Mouse (Mus musculus): ENCODE measurements around the gene Rptn. TPM values are rescaled to one million over a fixed set of nuclear protein-coding genes. Genes with fewer than 3 reads are reported as not detected.

Gene Rptn
- total and polyA plus RNA-seq, 2 experiments from 2014 or later = not detected

DNA sequence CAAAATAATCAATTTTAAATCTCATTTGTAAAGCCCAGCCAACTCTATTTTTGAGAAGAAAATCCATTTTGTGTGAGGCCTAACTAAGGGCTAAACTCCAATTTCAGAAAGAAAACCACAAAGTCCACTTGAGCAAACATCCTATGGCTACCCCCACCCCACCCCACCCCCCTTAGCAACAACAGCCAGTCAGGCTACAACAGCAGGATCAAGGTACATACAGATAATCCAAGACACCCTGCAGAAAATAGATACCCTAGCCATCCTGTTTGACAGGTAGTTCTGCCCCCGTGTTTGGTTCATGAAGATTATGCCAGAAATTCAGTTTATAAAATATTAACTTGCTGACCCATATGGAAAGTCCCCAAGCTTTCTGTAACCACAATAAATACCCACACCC lies 25.3 kb upstream of the Rptn start:
- no peak overlapping the region for H3K4me3 ChIP-seq (ENCODE audit: low read depth, low read length)
- TF ChIP-seq EP300 (IDR thresholded peaks at IDR 0.05; ENCODE audit: low read depth) (no peak), CTCF (IDR thresholded peaks at IDR 0.05; ENCODE audit: low read depth) (no peak)
- no peak overlapping the region for H3K4me2 ChIP-seq (ENCODE audit: low read depth, low read length)
- H3K27ac ChIP-seq (ENCODE audit: low read depth) = no peak overlapping the region
- WGBS = 58% methylated on average over 1 of the region's 1 CpGs
- no peaks in the 10 kb centered on the region for H3K27me3 ChIP-seq (ENCODE audit: control insufficient read depth, insufficient read depth, low read length)
- H3K9me3 ChIP-seq (replicated peaks; ENCODE audit: control insufficient read depth, low read length) = no peaks in the 10 kb centered on the region
- no peak overlapping the region for H3K9ac ChIP-seq (replicated peaks; ENCODE audit: low read depth, low read length)
- ATAC-seq (ENCODE audit: insufficient read depth, low read depth) = no peak
- DNase-seq (ENCODE audit: low spot score) = no peak
- H3K4me1 ChIP-seq (ENCODE audit: control insufficient read depth, insufficient read depth) = no peaks in the 10 kb centered on the region
- no peaks in the 10 kb centered on the region for H3K36me3 ChIP-seq (replicated peaks; ENCODE audit: control insufficient read depth, insufficient read depth, low read length)

DNA sequence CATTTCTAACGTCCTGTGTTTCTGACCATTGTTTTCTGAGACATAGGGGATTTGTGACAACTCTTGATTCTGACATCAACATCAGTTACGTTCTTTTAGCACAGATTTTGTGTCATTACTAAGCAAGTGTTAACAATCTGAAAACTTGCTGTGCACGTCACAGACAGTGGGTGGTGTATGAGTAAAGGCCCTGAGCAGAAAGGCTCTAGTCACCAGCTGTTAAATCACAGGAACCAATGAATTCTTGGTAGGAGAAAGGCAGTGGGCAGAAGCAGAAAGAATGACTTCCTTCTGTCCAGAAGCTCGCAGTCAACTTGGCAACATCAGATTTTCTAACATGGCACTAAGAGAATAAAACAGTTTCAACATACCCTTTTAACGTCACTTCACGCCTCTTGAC lies 20.1 kb upstream of the Rptn start:
- H3K9me3 ChIP-seq (replicated peaks; ENCODE audit: control insufficient read depth, low read length) = no peaks in the 10 kb centered on the region
- H3K27ac ChIP-seq (ENCODE audit: low read depth) = no peak overlapping the region
- DNase-seq (ENCODE audit: low spot score) = no peak
- 55% methylated on average over 6 of the region's 6 CpGs for WGBS
- no peaks in the 10 kb centered on the region for H3K36me3 ChIP-seq (replicated peaks; ENCODE audit: control insufficient read depth, insufficient read depth, low read length)
- H3K9ac ChIP-seq (replicated peaks; ENCODE audit: low read depth, low read length) = no peak overlapping the region
- no peak for ATAC-seq (ENCODE audit: insufficient read depth, low read depth)
- no peak overlapping the region for H3K4me3 ChIP-seq (ENCODE audit: low read depth, low read length)
- H3K27me3 ChIP-seq (ENCODE audit: control insufficient read depth, insufficient read depth, low read length) = no peaks in the 10 kb centered on the region
- TF ChIP-seq CTCF (IDR thresholded peaks at IDR 0.05; ENCODE audit: low read depth) = no peak
- TF ChIP-seq EP300 (IDR thresholded peaks at IDR 0.05; ENCODE audit: low read depth) = no peak
- H3K4me2 ChIP-seq (ENCODE audit: low read depth, low read length) = no peak overlapping the region
- no peaks in the 10 kb centered on the region for H3K4me1 ChIP-seq (ENCODE audit: control insufficient read depth, insufficient read depth)

DNA sequence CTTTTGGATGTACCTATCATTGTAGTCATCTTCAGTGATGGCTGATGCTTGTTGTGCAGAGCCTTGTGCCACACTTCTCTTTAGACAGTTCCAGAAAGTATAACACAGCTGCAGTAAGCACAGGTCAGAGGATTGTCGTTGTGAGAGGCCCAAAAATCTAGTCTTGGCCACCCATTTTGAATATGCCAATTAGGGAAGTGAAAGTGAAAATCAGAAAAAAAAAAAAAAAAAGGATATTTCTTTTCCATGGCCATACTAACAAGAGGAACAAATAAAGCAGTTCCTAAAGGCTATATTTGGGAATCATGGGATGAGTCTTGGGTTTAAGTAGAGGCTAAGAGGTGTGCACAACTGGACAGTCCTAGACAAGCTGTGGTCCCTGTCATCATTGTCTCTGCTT lies 18.3 kb upstream of the Rptn start:
- 59% methylated on average over 1 of the region's 1 CpGs for WGBS
- ATAC-seq (ENCODE audit: insufficient read depth, low read depth) = no peak
- no peak for TF ChIP-seq CTCF (IDR thresholded peaks at IDR 0.05; ENCODE audit: low read depth)
- no peak for TF ChIP-seq EP300 (IDR thresholded peaks at IDR 0.05; ENCODE audit: low read depth)
- no peaks in the 10 kb centered on the region for H3K9me3 ChIP-seq (replicated peaks; ENCODE audit: control insufficient read depth, low read length)
- no peak overlapping the region for H3K4me2 ChIP-seq (ENCODE audit: low read depth, low read length)
- no peak overlapping the region for H3K4me3 ChIP-seq (ENCODE audit: low read depth, low read length)
- H3K4me1 ChIP-seq (ENCODE audit: control insufficient read depth, insufficient read depth) = no peaks in the 10 kb centered on the region
- H3K36me3 ChIP-seq (replicated peaks; ENCODE audit: control insufficient read depth, insufficient read depth, low read length) = no peaks in the 10 kb centered on the region
- H3K27ac ChIP-seq (ENCODE audit: low read depth) = no peak overlapping the region
- H3K9ac ChIP-seq (replicated peaks; ENCODE audit: low read depth, low read length) = no peak overlapping the region
- no peaks in the 10 kb centered on the region for H3K27me3 ChIP-seq (ENCODE audit: control insufficient read depth, insufficient read depth, low read length)
- DNase-seq (ENCODE audit: low spot score) = no peak

DNA sequence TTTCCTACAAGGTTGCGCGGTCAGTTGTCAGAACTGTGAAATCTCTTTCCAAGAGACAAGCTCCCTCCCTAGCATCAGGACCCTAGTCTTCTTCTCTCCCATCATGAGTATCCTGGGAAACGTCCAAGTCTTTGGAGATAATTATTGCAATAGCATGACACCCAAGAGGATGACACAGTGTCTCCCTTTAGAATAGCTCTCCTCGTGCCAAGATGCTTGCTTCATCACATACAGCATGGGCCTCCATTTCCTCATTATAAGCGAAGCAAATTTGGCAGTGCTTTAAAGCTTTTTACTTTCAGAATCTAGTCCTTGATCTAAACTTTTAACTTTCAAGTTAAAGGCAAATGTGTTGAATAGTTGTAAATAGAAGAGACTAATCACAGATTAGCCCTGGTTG lies 17.9 kb upstream of the Rptn start:
- Histone ChIP-seq H3K9me3 (replicated peaks; ENCODE audit: control insufficient read depth, low read length) (no peaks in the 10 kb centered on the region), H3K4me3 (ENCODE audit: low read depth, low read length) (no peak overlapping the region), H3K27ac (ENCODE audit: low read depth) (no peak overlapping the region), H3K4me2 (ENCODE audit: low read depth, low read length) (no peak overlapping the region), H3K36me3 (replicated peaks; ENCODE audit: control insufficient read depth, insufficient read depth, low read length) (no peaks in the 10 kb centered on the region), H3K4me1 (ENCODE audit: control insufficient read depth, insufficient read depth) (no peaks in the 10 kb centered on the region), H3K9ac (replicated peaks; ENCODE audit: low read depth, low read length) (no peak overlapping the region), H3K27me3 (ENCODE audit: control insufficient read depth, insufficient read depth, low read length) (no peaks in the 10 kb centered on the region)
- DNase-seq (ENCODE audit: low spot score) (no peak), ATAC-seq (ENCODE audit: insufficient read depth, low read depth) (no peak)
- 71% methylated on average over 5 of the region's 5 CpGs for WGBS
- TF ChIP-seq CTCF (IDR thresholded peaks at IDR 0.05; ENCODE audit: low read depth) (no peak), EP300 (IDR thresholded peaks at IDR 0.05; ENCODE audit: low read depth) (no peak)

DNA sequence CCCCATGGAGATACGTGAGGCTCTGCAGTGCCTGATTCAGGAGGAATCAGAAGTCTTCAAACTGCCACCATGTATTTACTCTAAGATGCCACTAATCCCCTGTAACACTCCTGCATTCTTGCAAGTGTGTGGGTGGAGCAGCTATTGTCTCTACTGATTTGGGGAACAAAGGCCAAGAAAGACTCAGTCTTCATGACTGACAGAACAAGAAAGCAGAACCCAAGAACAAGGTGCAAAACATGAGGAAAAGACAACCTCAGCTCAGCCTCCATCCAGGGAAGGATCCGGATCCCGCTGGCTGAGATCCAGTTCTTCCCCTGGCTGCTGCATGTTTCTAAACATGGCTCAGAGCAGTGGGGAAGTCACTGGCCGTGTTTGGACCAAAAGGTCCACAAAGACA lies 15.4 kb upstream of the Rptn start:
- Histone ChIP-seq H3K36me3 (replicated peaks; ENCODE audit: control insufficient read depth, insufficient read depth, low read length) (no peaks in the 10 kb centered on the region), H3K4me2 (ENCODE audit: low read depth, low read length) (no peak overlapping the region), H3K4me3 (ENCODE audit: low read depth, low read length) (no peak overlapping the region), H3K9me3 (replicated peaks; ENCODE audit: control insufficient read depth, low read length) (no peaks in the 10 kb centered on the region), H3K9ac (replicated peaks; ENCODE audit: low read depth, low read length) (no peak overlapping the region), H3K4me1 (ENCODE audit: control insufficient read depth, insufficient read depth) (no peaks in the 10 kb centered on the region), H3K27ac (ENCODE audit: low read depth) (no peak overlapping the region), H3K27me3 (ENCODE audit: control insufficient read depth, insufficient read depth, low read length) (no peaks in the 10 kb centered on the region)
- no peak for TF ChIP-seq CTCF (IDR thresholded peaks at IDR 0.05; ENCODE audit: low read depth)
- no peak for TF ChIP-seq EP300 (IDR thresholded peaks at IDR 0.05; ENCODE audit: low read depth)
- 49% methylated on average over 4 of the region's 4 CpGs for WGBS
- no peak for DNase-seq (ENCODE audit: low spot score)
- ATAC-seq (ENCODE audit: insufficient read depth, low read depth) = no peak

DNA sequence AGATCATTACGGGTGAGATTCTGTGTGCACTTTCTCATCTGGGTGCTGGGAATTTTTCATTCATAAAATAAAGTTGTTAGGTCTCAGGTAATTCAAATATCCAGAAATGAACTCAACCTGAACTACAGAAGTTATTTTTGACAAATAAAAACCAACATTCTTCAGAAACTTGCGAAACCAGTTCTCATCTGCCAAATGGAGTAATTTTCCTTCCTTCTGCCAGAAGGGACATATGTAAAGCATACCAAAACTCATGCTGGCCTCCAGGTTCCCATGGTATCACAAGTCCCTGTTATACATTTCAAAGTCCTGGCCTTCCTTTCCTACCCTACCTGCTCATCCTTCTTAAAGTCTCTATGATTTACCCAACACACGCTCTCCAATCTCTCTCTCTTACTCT lies 10.4 kb downstream of the Rptn start:
- no peak overlapping the region for H3K4me2 ChIP-seq (ENCODE audit: low read depth, low read length)
- no peaks in the 10 kb centered on the region for H3K27me3 ChIP-seq (ENCODE audit: control insufficient read depth, insufficient read depth, low read length)
- no peaks in the 10 kb centered on the region for H3K36me3 ChIP-seq (replicated peaks; ENCODE audit: control insufficient read depth, insufficient read depth, low read length)
- DNase-seq (ENCODE audit: low spot score) = no peak
- ATAC-seq (ENCODE audit: insufficient read depth, low read depth) = no peak
- TF ChIP-seq EP300 (IDR thresholded peaks at IDR 0.05; ENCODE audit: low read depth) = no peak
- TF ChIP-seq CTCF (IDR thresholded peaks at IDR 0.05; ENCODE audit: low read depth) = no peak
- 91% methylated on average over 3 of the region's 3 CpGs for WGBS
- H3K27ac ChIP-seq (ENCODE audit: low read depth) = no peak overlapping the region
- no peak overlapping the region for H3K4me3 ChIP-seq (ENCODE audit: low read depth, low read length)
- H3K4me1 ChIP-seq (ENCODE audit: control insufficient read depth, insufficient read depth) = no peaks in the 10 kb centered on the region
- no peaks in the 10 kb centered on the region for H3K9me3 ChIP-seq (replicated peaks; ENCODE audit: control insufficient read depth, low read length)
- H3K9ac ChIP-seq (replicated peaks; ENCODE audit: low read depth, low read length) = no peak overlapping the region

Data from heart, postnatal 0 days (tissue).